Mouse (Mus musculus): ENCODE measurements around the gene Txndc17. TPM values are rescaled to one million over a fixed set of nuclear protein-coding genes. Genes with fewer than 3 reads are reported as not detected.
A peak's percentile ranks its signal among the peaks of the same experiment; 100 is the strongest.

Gene Txndc17
- total RNA-seq, 1 experiment from 2014 or later, result 33.7 TPM

DNA sequence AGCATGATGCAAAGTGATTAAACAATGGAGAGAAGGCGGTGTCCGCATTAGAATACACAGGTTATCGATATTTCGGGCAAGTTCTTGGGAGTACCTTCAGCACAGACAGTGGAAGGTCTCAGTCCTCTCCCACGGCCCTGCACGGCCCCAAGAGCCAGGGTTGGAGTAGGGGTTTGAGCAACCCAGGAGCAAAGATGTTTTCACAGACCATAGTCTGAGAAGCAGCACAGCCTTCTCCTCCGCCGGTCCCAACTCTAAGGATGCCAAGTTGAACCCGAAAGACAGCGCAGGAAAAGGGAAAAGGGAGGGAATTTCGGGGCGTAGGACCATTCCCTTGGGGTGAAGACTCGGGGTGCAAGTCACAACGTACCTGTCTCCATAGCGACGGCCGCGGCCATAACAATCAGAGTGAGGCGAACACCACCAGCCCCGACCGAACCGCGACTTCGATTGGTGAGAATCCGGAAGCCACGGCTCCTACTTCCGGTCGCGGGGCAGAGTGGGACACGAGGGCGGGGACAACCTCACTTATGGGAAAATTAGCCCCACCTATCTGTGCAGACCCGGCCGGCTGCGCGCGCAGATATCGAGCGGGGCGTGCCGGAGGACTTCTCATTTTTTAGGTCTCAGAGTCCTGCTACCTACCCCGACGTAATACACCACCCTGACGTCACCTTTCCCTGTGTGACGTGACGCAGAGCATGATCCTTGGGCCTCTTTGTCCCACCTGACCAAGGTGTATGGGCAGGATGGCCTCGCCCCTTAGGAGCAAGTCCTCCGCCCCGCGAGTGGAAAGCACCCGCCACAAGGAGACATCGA is 7.5 kb downstream of the Txndc17 start:
- ATAC-seq (replicated peaks in 1 of 2; ENCODE audit: insufficient read depth in 1 of 2, low FRiP score in 2 of 2, low TSS enrichment in 1 of 2, low read depth in 1 of 2, poor library complexity in 2 of 2, severe bottlenecking in 2 of 2), result peak; percentile 91 to 92

DNA sequence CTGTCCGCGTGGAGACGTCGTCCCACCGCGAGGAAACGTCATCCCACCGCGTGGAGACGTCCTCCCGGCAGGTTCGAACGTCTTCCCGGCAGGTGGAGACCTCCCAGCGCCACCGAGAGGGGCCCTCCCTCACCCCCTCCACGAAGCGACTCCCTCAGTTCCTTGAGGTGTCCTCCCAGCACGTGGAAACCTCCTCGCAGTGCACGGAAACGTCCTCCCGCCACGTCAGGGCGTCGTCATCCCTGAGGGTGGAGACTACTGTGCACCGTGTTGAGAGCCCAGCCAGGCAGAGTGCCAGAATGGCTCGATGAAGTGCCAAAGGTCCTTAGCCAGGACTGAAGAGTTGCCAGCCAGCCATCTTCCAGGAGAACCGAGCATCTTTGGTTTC is 8.1 kb downstream of the Txndc17 start, which contains the start of gene Med31:
Med31 (minus strand) TSS at position 183 of the 388 bp plus-strand sequence.
- ATAC-seq (replicated peaks in 1 of 2; ENCODE audit: insufficient read depth in 1 of 2, low FRiP score in 2 of 2, low TSS enrichment in 1 of 2, low read depth in 1 of 2, poor library complexity in 2 of 2, severe bottlenecking in 2 of 2), result peak; percentile 60 to 69

DNA sequence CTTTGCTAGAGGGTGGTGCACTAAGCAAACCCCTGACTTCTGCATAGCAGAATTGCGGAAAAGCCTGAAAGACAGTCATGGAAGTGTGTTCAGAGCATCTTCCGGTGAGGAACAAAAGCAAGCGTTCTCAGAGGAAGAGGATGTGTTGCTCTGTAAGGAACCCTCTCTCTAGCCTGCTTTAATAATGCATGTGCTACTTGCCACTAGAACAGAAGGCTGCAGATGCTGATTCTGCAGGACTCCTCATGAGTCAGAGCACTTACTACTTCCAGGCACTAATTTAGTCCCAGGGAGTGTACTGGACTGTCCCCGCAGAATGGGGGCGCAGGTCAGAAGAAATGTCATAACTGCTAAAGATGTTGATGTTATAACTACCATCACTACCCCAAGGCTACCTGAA is 9.8 kb downstream of the Txndc17 start:
- no peak for ATAC-seq (replicated peaks in 1 of 2; ENCODE audit: insufficient read depth in 1 of 2, low FRiP score in 2 of 2, low TSS enrichment in 1 of 2, low read depth in 1 of 2, poor library complexity in 2 of 2, severe bottlenecking in 2 of 2)

DNA sequence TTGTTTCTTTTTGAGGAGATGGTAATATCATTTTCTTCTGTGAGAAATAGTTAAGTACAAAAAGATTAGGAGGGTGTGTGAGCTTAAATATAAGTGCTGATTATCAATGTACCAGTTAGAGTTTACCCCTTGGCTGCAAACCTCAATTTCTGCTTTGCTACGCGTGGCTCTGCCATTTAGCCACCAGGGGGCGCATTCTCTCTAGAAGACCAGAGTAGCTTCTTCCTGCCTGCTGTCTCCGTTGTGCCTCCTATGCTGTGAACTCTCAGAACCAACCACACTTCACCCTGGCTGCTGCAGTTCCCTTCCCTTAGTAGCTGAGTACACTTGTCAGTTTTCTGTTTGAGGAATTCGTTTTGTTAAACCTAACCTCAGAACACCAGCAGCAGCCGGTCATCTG is 13.9 kb downstream of the Txndc17 start:
- peak; percentile 77 to 85; a peak in 3 of 4 replicates for ATAC-seq (replicated peaks in 1 of 2; ENCODE audit: insufficient read depth in 1 of 2, low FRiP score in 2 of 2, low TSS enrichment in 1 of 2, low read depth in 1 of 2, poor library complexity in 2 of 2, severe bottlenecking in 2 of 2)

DNA sequence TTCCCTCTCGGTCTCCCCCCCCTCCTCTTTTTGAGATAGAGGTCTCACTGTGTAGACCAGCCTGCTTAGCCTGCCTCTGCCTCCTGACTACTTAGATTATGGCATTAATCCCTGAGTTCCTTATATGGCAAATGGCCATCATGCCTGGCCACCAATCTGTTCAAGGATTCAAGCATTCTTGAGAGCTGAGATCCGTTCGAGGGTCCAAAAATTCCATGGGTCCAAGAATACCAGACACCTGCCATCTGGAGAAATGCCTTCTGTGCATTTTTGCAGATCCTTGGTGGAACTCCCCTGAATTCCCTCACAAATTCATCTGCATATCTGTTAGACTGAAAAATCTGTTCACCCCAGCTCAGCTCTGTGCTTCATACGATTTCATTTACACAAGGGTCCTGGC is 16.1 kb downstream of the Txndc17 start:
- ATAC-seq (replicated peaks in 1 of 2; ENCODE audit: insufficient read depth in 1 of 2, low FRiP score in 2 of 2, low TSS enrichment in 1 of 2, low read depth in 1 of 2, poor library complexity in 2 of 2, severe bottlenecking in 2 of 2), result no peak

DNA sequence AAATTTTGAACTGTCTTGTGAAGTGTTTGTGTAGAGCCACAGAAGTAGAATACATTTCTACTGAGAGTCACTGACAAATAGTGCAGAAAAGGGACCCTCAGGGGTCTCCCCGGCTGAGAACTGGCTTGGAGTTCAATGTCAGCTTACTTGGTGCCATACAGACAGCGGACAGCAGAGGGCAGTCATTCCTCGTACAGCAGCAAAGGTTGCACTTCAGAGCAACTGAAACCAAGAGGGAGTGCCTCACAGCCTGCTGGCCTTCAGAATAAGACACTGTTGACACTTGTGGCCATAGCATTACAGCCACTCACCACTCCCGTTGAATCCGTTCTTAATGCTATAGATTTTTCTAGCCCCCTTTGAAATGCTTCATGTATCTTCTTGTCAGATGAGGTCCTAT is 17.5 kb downstream of the Txndc17 start:
- ATAC-seq (replicated peaks in 1 of 2; ENCODE audit: insufficient read depth in 1 of 2, low FRiP score in 2 of 2, low TSS enrichment in 1 of 2, low read depth in 1 of 2, poor library complexity in 2 of 2, severe bottlenecking in 2 of 2), result peak; percentile 75 to 79

DNA sequence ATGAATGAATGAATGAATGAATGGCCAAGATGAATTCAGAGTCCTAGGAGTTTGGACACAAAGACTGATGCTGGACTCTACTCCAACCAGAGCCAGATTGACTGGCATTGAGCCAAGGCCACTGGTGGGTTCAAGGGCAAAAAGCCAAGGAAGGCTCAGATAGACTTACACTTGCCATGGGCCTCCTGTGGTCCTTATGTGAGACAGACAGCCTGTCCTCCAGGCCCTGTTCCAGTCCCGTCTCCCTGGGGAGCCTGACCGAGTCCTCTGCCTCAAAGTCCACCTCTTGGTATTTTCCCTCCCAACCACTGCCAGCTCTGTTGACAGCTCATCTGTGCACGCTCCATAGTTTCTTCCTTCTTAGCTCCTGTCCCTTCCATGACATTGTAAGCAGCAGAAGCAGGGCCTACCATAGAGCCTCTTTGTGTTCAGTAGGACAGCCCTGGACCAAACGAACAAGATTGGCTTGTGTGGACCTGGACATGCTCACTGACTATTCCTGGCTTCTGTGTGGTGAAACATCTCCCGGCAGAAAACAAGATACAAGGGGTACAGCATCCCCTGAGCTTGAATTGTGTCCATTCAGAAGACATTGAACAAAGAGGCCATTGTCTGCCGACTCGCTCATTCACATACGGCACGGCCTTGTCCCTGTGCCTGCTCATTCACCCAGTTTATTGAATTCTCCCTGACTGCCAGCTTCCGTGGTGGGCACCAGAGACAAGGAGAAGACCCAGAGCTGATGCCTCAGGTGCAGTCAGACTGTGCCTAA is 18.9 kb downstream of the Txndc17 start:
- no peak for ATAC-seq (replicated peaks in 1 of 2; ENCODE audit: insufficient read depth in 1 of 2, low FRiP score in 2 of 2, low TSS enrichment in 1 of 2, low read depth in 1 of 2, poor library complexity in 2 of 2, severe bottlenecking in 2 of 2)

DNA sequence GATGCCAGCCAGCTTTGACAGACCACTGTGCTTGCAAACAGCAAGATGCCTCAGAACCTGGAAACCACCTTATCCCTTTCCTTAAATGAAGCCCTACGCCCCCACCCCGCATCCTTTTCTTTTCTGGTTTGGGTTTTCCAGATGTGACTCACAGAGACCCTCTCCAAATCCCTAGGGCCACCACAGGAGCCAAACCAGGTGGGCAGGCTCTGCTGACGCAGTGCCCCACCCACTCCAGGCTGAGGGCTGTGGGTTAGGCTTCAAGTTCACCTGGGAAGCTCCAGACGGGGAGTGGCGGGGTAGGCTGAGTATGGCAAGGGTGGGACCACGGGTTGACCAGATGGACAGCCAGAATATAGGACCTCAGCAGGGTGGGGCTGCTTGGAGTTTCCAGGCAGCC is 19.6 kb downstream of the Txndc17 start:
- ATAC-seq (replicated peaks in 1 of 2; ENCODE audit: insufficient read depth in 1 of 2, low FRiP score in 2 of 2, low TSS enrichment in 1 of 2, low read depth in 1 of 2, poor library complexity in 2 of 2, severe bottlenecking in 2 of 2), result no peak

DNA sequence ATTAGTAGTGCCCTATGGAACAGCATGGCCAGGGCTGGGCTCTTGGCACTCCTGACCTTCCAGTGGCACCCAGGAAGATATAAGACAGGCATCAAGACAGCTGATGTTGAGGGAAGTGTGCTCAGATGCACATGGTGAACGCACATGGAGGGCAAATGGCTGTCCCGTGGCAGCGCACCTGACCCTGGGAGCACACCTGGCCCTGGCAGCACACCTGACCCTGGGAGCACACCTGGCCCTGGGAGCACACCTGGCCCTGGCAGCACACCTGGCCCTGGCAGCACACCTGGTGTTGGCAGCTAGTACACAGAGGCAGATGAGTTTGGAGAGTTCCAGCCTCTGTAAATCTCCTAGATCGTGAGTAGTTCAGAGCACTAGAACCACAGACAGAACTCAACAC is 21.2 kb downstream of the Txndc17 start:
- no peak for ATAC-seq (replicated peaks in 1 of 2; ENCODE audit: insufficient read depth in 1 of 2, low FRiP score in 2 of 2, low TSS enrichment in 1 of 2, low read depth in 1 of 2, poor library complexity in 2 of 2, severe bottlenecking in 2 of 2)

DNA sequence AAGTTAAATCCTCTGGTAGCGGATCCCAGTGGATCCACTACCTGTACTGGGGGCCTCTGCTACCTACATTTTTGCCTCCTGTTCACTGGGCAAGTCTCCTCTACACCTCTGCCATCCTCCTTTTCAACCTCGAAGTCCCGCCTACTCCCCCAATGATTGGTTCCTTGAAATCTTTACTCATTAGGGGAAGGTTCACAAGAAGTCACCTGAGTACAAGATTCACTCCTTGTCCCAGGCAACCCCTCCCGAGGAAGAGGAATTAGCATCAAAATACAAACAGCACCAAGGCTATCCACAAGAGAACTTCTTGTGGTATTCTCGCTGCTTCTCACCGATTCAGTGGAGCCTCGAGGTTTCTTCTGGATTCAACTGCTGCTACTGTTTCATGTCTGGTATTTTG is 24.7 kb downstream of the Txndc17 start:
- ATAC-seq (replicated peaks in 1 of 2; ENCODE audit: insufficient read depth in 1 of 2, low FRiP score in 2 of 2, low TSS enrichment in 1 of 2, low read depth in 1 of 2, poor library complexity in 2 of 2, severe bottlenecking in 2 of 2), result no peak

DNA sequence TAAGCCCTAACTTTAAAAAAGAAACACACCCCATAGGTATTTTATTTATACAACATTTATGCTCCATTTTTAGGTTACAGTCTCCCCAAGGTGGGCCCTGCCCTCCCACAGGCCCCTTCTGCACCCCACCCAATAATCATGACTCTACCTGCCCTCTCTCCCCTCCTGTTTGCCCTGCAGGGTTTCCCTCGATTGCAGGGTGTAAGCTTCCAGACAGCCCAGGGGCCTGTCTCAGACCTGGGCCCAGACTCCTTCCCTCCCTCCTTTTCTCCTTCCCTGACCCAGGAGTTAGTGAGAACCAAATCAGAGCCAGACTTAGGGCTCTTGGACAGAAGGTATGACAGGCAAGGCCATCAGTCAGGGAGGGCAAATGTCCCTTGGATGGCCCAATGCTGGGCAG is 25.6 kb downstream of the Txndc17 start:
- no peak for ATAC-seq (replicated peaks in 1 of 2; ENCODE audit: insufficient read depth in 1 of 2, low FRiP score in 2 of 2, low TSS enrichment in 1 of 2, low read depth in 1 of 2, poor library complexity in 2 of 2, severe bottlenecking in 2 of 2)

DNA sequence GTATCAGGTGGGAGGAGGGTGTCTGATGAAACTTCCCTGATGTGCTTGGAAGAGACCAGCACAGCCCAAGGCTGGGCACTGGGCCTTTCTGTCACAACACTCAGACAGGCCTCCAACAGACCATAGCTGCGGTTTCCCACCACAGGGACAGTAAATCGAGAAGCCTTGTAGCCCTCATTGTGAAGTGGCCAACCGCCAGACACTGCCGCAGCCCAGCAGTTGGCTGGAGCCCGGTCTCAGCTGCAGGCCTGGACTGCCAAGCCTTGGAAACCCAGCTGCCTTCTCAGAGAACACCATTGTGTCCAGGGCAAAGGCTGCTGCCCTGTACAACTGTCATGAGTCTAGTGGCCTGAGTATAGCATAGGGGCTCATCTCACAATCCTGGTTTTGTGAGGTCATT is 26.7 kb downstream of the Txndc17 start:
- no peak for ATAC-seq (replicated peaks in 1 of 2; ENCODE audit: insufficient read depth in 1 of 2, low FRiP score in 2 of 2, low TSS enrichment in 1 of 2, low read depth in 1 of 2, poor library complexity in 2 of 2, severe bottlenecking in 2 of 2)

DNA sequence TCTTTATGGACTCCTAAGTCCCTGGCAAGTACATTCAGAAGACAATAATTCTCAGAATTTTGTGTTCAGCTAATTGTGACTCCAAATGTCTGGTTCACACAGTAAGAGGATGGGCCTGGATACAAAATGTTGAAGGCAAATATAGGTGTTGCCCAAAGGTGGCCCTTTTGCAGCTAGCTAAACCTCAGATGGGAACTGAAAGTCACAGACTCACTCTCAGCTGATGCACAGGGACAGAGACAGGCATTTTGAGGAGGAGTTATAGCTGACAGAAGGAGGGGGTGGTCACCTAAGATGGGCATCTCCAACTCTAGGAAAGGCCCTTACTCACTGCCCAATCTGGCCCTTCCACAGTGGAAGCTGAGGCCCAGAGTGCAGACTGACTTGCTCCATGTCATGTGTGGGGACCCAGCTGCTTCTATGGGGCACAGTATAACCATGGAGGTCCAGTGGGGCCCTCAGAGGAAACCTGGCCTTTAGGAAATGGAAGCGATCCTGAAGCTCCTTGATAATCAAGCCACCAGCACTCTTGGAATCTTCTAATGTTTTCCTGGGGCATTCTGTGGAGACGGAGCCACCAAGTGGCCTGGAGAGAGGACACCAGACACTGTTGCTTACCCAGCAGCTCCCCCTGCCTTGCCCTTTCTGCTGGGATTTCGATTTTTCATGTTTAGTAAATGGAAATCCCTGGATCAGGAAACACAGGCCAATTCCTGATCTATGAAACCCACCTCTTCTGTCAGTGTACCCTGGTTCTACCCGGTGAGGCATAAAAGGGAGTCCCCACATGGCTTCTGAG is 32.9 kb downstream of the Txndc17 start:
- ATAC-seq (replicated peaks in 1 of 2; ENCODE audit: insufficient read depth in 1 of 2, low FRiP score in 2 of 2, low TSS enrichment in 1 of 2, low read depth in 1 of 2, poor library complexity in 2 of 2, severe bottlenecking in 2 of 2), result no peak

DNA sequence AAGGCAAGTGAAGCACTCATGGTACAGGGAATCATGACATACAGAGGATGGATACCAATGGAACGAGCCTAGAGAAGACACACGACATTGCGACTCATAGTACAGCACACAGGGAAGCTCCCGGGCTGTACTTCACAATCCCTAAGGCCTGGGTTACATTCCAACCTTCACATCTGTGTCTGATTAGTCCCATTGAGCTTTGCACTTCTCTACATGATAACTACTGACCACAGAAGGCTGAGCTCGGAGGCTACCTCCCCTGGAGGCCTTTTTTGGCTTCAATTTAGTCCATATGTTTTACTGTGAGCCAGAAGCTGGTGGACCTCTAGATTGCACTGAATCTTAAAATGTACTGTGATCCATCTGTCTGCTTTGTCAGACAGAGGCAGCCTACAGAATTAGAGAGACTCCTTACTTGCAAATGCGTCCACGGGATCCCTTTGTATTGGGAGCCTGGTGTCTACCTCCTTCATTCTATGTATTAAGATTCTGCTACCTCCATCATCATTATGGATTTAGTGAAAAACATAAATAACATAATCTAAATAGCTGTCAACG is 37.9 kb downstream of the Txndc17 start:
- no peak for ATAC-seq (replicated peaks in 1 of 2; ENCODE audit: insufficient read depth in 1 of 2, low FRiP score in 2 of 2, low TSS enrichment in 1 of 2, low read depth in 1 of 2, poor library complexity in 2 of 2, severe bottlenecking in 2 of 2)

DNA sequence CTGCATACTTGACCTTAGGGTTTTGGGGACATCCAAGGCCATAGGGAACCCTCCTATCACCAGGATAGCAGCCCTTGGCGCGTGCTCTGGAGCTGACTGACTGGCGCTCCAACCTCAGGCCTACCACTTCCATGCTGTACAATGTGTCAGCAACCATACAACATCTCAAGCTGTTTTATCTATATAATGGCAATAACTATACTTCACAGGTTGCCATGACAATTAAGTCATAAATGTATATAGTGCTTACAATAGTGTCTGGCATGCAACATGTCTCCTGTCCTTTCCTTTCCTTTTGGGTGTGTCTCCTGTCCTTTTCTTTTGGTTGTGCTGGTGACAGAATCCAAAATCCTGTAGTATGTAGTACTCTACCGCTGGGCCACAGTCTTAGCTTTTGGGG is 48.3 kb downstream of the Txndc17 start:
- ATAC-seq (replicated peaks in 1 of 2; ENCODE audit: insufficient read depth in 1 of 2, low FRiP score in 2 of 2, low TSS enrichment in 1 of 2, low read depth in 1 of 2, poor library complexity in 2 of 2, severe bottlenecking in 2 of 2), result no peak

DNA sequence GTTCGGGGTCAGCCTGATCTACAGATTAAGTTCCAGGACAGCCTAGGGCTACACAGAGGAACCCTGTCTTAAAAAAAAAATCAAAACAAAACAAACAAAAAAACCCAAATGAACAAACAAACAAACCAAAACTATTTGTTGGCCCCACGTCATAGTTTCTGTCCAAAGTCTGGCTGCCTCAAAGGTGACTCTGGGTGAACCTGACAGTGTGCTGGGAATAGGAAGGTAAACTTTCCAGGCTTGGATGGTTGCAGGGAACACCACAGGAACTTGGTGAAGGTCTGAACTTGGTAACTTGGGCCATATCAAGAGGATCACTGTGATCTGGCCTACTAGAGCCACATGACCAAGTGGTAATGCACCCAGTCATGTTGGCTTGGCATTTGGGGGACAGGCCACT is 49.1 kb downstream of the Txndc17 start:
- ATAC-seq (replicated peaks in 1 of 2; ENCODE audit: insufficient read depth in 1 of 2, low FRiP score in 2 of 2, low TSS enrichment in 1 of 2, low read depth in 1 of 2, poor library complexity in 2 of 2, severe bottlenecking in 2 of 2), result no peak
